Mouse (Mus musculus) kidney, embryonic 16.5 days (tissue): ENCODE measurements at regions not wholly inside any gene's neighbourhood (a gene's known extent, or its start where the extent isn't known, plus 50 kb on each side); places are given as distances from the start of the nearest gene placed in this dataset.

ENCODE experiments used
- ATAC-seq: fragments of 200-750 bp; cut with Nextera tagmentation; 2 replicates; pipeline ENCODE4 v1.8.0; 2017; ENCODE audit warnings: moderate TSS enrichment; ENCODE audit not compliant: low FRiP score, low TSS enrichment
- H3K27ac ChIP-seq: fragments of 300-500 bp; sonication (generic); 2 replicates; pipeline ENCODE4 v1.5.1; 2014; ENCODE audit warnings: low read length
- H3K27me3 ChIP-seq: fragments of 300-500 bp; sonication (generic); 2 replicates; pipeline ENCODE4 v1.6.1; 2014; ENCODE audit warnings: low read length, control low read depth, mixed read lengths; ENCODE audit not compliant: insufficient read depth
- H3K36me3 ChIP-seq: fragments of 300-500 bp; sonication (generic); 2 replicates; pipeline ENCODE4 v1.6.1; 2014; ENCODE audit warnings: low read length, control low read depth, mixed read lengths; ENCODE audit not compliant: insufficient read depth
- H3K4me1 ChIP-seq: fragments of 300-500 bp; sonication (generic); 2 replicates; pipeline ENCODE4 v1.6.1; 2014; ENCODE audit warnings: low read length, control low read depth, mixed read lengths; ENCODE audit not compliant: insufficient read depth
- H3K4me2 ChIP-seq: fragments of 300-500 bp; sonication (generic); replicated peaks from 2 replicates; pipeline ENCODE4 v1.6.1; 2014; ENCODE audit warnings: low read depth, low read length
- H3K4me3 ChIP-seq: fragments of 300-500 bp; sonication (generic); 2 replicates; pipeline ENCODE4 v1.5.1; 2014; ENCODE audit warnings: mild to moderate bottlenecking, low read length
- H3K9ac ChIP-seq: fragments of 300-500 bp; sonication (generic); replicated peaks from 2 replicates; pipeline ENCODE4 v1.6.1; 2014; ENCODE audit warnings: low read length
- H3K9me3 ChIP-seq: fragments of 300-500 bp; sonication (generic); 2 replicates; pipeline ENCODE4 v1.6.1; 2016; ENCODE audit warnings: low read length, control low read depth
- WGBS: fragments of 180-500 bp; shearing (Covaris S2); extraction: QIAGEN DNeasy Blood & Tissue Kit; methylation state at CpG from one replicate; pipeline ENCODE4 v1.1.7; 2014; 5-methylcytosine and 5-hydroxymethylcytosine counted together

DNA sequence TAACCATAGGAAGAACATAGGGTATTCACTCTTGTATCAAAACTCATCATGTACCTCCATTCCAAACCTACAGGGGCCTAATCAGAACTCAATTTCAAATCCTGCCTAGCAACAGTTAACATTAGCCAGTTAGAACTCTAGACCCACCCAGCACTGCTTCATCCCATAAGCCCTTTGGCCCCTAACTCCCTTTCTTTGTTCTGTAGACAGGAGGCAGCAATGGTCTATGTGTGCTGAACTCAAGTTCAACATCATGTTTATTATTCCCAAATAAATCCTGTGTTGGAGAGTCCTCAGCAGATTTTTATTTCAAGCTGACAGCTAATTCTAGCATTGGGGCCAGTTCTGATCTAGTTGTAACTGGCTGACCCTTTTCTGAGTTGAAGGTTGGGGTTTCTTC, 112.2 kb downstream of the Ipo8 start:
- Histone ChIP-seq H3K27me3 (no peaks in the 10 kb centered on the region), H3K4me3 (no peak overlapping the region), H3K9me3 (no peaks in the 10 kb centered on the region), H3K4me2 (no peak overlapping the region), H3K36me3 (no peaks in the 10 kb centered on the region), H3K27ac (no peak overlapping the region), H3K4me1 (no peaks in the 10 kb centered on the region), H3K9ac (no peak overlapping the region)
- ATAC-seq: 0 out of 2 replicates have a peak, but pooled peaks have one; percentile 46

GRCm38 (mm10) chr6:148710406-148710805, 120.9 kb downstream of the Ipo8 start:
- ATAC-seq: no peak
- no peak overlapping the region for H3K4me2 ChIP-seq
- no peaks in the 10 kb centered on the region for H3K4me1 ChIP-seq
- no peaks in the 10 kb centered on the region for H3K27me3 ChIP-seq
- no peak overlapping the region for H3K9ac ChIP-seq
- no peak overlapping the region for H3K4me3 ChIP-seq
- no peaks in the 10 kb centered on the region for H3K36me3 ChIP-seq
- H3K27ac ChIP-seq: no peak overlapping the region
- H3K9me3 ChIP-seq: no peaks in the 10 kb centered on the region
- WGBS: 77% methylated on average over 3 of the region's 3 CpGs

GRCm38 (mm10) chr6:148708389-148708788, 122.9 kb downstream of the Ipo8 start:
- Histone ChIP-seq H3K4me2 (no peak overlapping the region), H3K9ac (no peak overlapping the region), H3K27me3 (no peaks in the 10 kb centered on the region), H3K4me3 (no peak overlapping the region), H3K4me1 (no peaks in the 10 kb centered on the region), H3K9me3 (no peaks in the 10 kb centered on the region), H3K36me3 (no peaks in the 10 kb centered on the region), H3K27ac (no peak overlapping the region)
- no peak for ATAC-seq
- 75% methylated on average over 2 of the region's 2 CpGs for WGBS

GRCm38 (mm10) chr6:148705711-148706110, 125.6 kb downstream of the Ipo8 start:
- ATAC-seq: no peak
- no peaks in the 10 kb centered on the region for H3K36me3 ChIP-seq
- no peak overlapping the region for H3K4me3 ChIP-seq
- H3K27ac ChIP-seq: no peak overlapping the region
- H3K9ac ChIP-seq: no peak overlapping the region
- no peaks in the 10 kb centered on the region for H3K27me3 ChIP-seq
- WGBS: 36% methylated on average over 2 of the region's 2 CpGs
- no peak overlapping the region for H3K4me2 ChIP-seq
- H3K4me1 ChIP-seq: no peaks in the 10 kb centered on the region
- H3K9me3 ChIP-seq: no peaks in the 10 kb centered on the region

- H3K9me3 ChIP-seq: no peaks in the 10 kb centered on the region
- no peak overlapping the region for H3K4me3 ChIP-seq
- H3K9ac ChIP-seq: no peak overlapping the region
- no peaks in the 10 kb centered on the region for H3K4me1 ChIP-seq
- H3K36me3 ChIP-seq: no peaks in the 10 kb centered on the region
- H3K27ac ChIP-seq: no peak overlapping the region
- no peak for ATAC-seq
- no peaks in the 10 kb centered on the region for H3K27me3 ChIP-seq
- H3K4me2 ChIP-seq: no peak overlapping the region
- 51% methylated on average over 4 of the region's 4 CpGs for WGBS
Observed at GRCm38 (mm10) chr6:148693329-148693728, 137.9 kb downstream of the Ipo8 start.

DNA sequence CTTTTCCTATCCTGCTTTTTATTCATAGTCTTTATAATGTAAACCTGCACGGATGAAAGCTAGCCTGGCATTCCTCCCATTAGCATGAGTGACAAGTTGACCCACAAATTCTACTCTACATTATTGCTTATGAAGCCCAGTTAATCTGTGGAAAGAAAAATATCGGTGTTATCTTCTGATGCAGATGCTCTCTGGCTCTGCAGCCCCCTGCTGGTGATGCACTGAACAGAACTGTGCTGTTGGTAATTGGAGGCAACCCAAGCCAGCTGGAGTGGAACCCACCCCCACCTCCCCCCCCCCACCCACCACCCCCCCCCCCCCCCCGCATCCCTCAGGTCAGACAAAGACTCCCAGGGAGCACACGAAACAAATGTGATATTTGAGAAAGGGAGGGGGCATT, 143.5 kb downstream of the Ipo8 start:
- no peak for ATAC-seq
- H3K9ac ChIP-seq: no peak overlapping the region

GRCm38 (mm10) chr6:148660152-148660551, 171.1 kb downstream of the Ipo8 start:
- H3K9ac ChIP-seq: no peak overlapping the region
- WGBS: 70% methylated on average over 2 of the region's 2 CpGs
- H3K9me3 ChIP-seq: no peaks in the 10 kb centered on the region
- H3K36me3 ChIP-seq: no peaks in the 10 kb centered on the region
- no peak overlapping the region for H3K4me2 ChIP-seq
- H3K4me3 ChIP-seq: no peak overlapping the region
- H3K4me1 ChIP-seq: no peaks in the 10 kb centered on the region
- H3K27me3 ChIP-seq: no peaks in the 10 kb centered on the region
- no peak for ATAC-seq
- no peak overlapping the region for H3K27ac ChIP-seq

More for the DNA sequence above, 143.5 kb downstream of the Ipo8 start:
- H3K27me3 ChIP-seq: no peaks in the 10 kb centered on the region
- WGBS: 40% methylated on average over 3 of the region's 4 CpGs
- no peak overlapping the region for H3K4me3 ChIP-seq
- H3K4me1 ChIP-seq: no peaks in the 10 kb centered on the region
- no peak overlapping the region for H3K27ac ChIP-seq
- H3K4me2 ChIP-seq: no peak overlapping the region
- no peaks in the 10 kb centered on the region for H3K9me3 ChIP-seq
- no peaks in the 10 kb centered on the region for H3K36me3 ChIP-seq

DNA sequence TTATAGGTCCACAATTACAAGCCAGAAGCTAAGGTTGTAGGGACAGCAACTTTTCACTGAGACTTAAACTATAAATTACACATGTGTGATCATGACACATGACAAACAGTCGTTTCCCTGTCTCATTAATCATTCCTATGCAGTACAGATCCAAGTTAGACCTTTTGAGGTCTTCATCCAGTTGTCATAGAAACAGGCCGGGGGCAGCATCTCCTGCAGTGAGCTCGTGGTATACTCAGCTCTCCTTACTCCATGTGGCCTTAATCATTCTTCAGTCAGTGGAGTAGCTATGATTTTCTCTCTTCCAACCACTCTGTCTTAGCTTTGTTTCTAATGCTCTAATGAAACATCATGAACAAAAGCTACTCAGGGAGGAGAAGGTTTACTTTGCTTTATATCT, 178.1 kb downstream of the Ipo8 start:
- Histone ChIP-seq H3K4me3 (no peak overlapping the region), H3K27ac (no peak overlapping the region), H3K4me1 (no peaks in the 10 kb centered on the region), H3K36me3 (no peaks in the 10 kb centered on the region), H3K9ac (no peak overlapping the region), H3K9me3 (no peaks in the 10 kb centered on the region), H3K27me3 (no peaks in the 10 kb centered on the region), H3K4me2 (no peak overlapping the region)
- 20% methylated on average over 3 of the region's 3 CpGs for WGBS
- no peak for ATAC-seq

- no peak for ATAC-seq
- Histone ChIP-seq H3K4me2 (no peak overlapping the region), H3K9ac (no peak overlapping the region), H3K36me3 (no peaks in the 10 kb centered on the region), H3K9me3 (no peaks in the 10 kb centered on the region), H3K27me3 (no peaks in the 10 kb centered on the region), H3K27ac (no peak overlapping the region), H3K4me3 (no peak overlapping the region), H3K4me1 (no peaks in the 10 kb centered on the region)
- WGBS: 62% methylated on average over 4 of the region's 4 CpGs
Observed at GRCm38 (mm10) chr6:148652434-148652833, 178.8 kb downstream of the Ipo8 start.

DNA sequence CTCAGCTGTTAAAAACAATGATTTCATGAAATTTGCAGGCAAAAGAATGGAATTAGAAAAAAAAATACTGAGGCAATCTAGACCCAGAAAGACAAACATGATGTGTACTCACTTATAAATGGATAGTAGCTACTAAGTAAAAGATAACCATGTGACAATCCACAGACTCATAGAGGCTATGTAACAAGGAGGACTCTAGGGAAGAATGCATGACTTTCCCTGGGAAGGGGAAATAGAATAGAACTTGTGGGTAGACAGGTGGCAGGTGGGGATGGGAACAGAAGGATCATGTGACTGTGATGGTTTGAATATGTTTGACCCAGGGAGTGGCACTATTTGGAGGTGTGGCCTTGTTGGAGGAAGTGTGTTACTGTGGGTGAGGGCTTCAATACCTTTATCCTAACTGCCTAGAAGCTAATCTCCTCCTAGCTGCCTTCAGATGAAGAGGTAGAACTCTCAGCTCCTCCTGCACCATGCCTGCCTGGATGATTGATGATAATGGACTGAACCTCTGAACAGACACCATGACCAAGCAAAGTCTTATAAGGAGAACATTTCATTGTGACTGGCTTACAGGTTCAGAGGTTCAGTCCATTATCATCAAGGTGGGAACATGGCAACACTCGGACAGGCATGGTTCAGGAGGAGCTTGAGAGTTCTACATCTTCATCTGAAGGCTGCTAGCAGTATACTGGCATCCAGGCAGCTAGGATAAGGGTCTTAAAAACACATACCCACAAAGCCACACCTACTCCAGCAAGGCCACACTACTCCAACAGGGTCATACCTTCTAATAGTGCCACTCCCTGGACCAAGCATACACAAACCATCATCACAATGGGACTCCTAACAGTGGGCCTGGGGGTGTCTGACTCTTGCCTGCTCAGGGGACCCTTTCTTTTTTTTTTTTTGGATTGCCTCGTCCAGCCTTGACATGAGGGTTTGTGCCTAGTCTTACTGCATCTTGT, 183.6 kb downstream of the Ipo8 start:
- Histone ChIP-seq H3K27me3 (no peaks in the 10 kb centered on the region), H3K9ac (no peak overlapping the region), H3K4me2 (no peak overlapping the region), H3K9me3 (no peaks in the 10 kb centered on the region), H3K36me3 (no peaks in the 10 kb centered on the region), H3K4me3 (no peak overlapping the region), H3K4me1 (no peaks in the 10 kb centered on the region), H3K27ac (no peak overlapping the region)
- 61% methylated on average over 2 of the region's 2 CpGs for WGBS
- no peak for ATAC-seq
